Mouse (Mus musculus): ENCODE data around the gene Cdh20.
A peak's percentile ranks its signal among the peaks of the same experiment; 100 is the strongest.
"Not testable (repeated sequence)": the region's sequence is repeated elsewhere in the genome, so short reads cannot be mapped to it uniquely, and the experiment has no call there.

Gene Cdh20

DNA sequence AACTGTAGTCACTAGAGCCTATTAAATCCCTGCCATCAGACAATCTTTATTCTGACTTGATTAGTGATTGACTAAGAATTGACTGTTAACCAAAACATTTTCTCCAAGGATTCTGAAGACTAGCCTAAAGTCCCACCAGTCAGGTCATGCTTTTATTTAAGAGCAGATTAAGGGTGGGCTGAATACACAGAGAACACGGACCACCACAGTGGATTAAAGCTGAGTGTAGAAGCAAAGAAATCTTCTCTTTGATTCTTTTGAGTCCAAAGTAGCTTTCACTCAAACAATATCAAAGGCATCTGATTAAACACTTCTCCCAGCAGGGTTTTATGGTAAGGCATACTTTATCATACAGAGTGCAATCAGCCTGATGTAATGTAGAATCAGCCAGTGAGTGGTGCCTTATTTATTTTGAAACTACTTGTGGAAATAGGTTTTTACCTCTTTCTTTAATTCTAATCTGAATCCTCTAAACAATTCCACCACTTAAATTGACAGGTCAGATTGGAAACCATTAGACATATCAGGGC, 149.0 kb downstream of the Cdh20 start:
- no peak for DNase-seq

DNA sequence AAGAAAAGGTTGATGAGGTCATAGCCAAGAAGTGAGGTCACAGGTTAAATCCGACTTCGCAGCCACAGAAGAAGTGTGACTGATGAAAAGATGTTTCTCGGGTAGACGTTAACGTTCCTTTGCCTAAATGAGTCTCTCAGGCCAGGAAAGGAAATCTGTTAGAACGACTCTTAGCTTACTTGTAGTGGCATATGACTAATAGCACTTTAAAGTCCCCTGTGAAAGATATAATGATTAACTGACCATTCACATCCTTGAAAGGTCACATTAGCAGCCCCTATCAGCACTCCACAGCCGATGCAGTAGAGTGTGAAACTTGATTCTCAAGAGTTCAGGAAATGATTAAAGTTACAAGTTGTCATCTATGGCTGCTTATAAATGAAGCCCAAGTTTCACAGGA, 164.7 kb downstream of the Cdh20 start:
- no peak for DNase-seq

DNA sequence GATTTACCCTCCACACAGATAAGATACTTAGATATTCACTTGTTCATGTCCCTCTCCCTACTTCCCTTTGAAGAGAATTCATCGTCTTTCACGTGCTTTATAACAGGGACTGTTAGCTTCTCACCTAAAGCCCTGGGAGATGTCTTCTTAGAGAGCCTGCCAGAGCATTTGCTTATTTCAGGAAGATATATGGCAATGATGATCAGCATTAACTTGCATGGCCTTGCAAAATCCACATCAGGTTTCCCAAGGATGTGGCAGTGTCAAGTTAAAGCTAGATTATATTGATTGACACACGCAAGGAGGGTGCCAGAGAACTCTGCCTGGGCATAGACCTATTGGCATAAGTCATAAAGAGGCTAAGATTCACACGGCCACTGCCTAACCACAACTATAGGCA, 168.6 kb downstream of the Cdh20 start:
- DNase-seq = no peak

DNA sequence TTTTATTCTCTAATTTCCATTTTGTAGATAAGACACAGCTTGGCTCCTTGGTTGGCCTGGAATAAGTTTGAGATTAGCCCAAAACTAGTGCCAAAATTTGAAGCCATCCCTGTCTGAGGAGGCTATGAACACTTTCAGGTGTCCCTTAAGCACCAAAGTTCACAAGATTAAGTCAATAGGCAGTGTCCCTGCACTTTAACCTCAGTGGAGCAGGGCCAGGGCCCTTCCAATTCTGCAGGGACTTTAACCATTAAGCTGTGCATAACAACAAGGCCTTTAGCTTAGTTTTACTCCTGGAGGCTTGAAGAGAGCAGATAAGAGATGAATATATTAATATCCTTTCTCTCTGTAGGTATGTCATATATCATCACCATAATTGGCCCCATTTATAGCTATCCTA, 170.8 kb downstream of the Cdh20 start:
- DNase-seq = no peak

DNA sequence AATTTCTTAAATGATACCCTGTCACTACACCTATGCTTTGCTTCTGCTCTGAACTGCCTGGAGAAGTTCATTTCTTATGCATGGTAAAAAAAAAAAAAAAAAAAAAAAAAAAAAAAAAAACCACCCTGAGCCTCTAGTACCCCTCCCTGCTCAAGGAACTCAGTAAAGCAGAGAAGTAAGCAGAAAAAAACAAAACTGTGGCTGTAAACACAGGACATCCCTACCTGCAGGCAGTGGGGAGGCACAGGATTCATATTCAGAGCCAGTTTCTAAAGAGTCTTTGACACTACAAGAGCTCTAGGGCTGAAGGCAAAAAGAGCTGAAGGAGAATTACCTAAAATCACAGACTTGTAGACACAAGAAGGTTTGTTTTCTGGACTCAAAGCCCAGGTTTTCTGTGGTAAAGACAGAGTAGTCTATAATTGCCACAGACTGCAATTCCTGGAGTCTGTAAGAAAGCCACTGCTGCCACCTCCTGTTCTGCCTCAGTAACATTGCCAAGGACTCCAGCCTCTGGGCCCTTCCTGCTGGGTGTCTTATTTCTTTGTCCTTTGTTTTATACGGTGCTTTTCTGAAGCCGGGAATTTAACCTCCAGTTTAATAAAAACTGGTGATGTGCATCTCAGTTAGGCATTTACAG, 176.3 kb downstream of the Cdh20 start:
- peak; percentile 62 for DNase-seq

DNA sequence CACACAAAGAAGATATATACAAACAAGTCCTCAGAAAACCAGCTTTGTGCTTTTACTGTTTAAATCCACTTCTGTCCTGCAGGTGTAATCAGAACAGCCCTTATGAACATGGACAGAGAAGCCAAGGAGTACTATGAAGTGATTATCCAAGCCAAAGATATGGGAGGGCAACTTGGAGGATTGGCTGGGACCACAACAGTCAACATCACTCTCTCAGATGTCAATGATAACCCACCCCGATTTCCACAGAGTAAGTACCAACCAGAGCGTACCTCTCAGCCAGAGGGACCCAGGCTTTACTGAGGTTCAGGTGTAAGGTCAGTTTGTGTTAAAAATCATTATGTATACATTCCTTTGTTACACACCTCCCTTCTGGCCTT, 176.8 kb downstream of the Cdh20 start:
- DNase-seq = no peak

DNA sequence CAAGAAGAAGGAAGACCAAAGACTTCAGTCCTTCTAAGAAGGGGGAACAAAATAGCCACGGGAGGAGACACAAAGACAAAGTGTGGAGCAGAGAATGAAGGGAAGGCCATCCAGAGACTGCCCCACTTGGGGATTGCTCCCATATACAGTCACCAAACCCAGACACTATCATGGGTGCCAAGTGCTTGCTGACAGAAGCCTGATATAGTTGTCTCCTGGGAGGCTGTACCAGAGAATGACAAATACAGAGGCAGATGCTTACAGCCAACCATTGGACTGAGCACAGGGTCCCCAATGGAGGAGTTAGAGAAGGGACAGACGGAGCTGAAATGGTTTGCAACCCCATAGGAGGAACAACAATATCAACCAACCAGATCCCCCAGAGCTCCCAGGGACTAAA, 181.3 kb downstream of the Cdh20 start:
- DNase-seq = not testable (repeated sequence)

DNA sequence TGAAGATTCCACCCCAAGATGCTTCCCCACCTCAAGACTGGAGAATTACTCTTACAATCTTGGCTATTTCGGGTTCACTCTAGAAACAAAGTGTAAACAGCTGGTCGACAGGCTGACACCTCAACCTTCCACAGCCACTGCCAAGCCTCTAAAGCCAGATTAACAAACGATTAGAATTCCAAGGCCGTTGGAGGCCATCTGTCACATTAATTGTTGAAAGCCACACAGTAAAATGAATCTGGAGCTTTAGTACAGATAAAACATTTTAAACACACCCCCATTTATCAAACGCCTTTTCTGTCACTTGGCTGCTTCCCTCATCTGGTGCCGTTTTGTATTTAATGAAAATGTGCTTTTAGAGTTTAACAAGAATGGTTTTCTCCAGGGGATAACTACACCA, 188.7 kb downstream of the Cdh20 start:
- DNase-seq = peak; percentile 18

DNA sequence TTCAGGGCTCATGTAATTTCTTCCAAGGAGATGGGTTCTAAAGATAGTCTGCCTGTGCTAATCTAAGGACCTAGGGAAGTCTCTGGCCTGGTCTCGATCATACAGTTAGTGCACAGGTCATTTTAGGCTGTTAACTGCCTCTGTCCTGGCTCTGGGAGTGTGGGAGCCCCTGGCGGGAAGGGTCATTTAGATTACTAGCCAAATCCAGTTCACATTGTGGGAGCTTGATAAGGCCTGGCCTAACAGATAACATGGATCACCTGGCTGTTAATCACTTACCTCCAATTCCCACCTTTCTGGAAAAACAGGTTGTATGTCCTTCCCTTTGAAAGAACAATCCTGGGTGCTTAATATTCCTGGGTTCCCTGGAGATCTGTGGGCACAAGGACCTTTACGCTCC, 193.3 kb downstream of the Cdh20 start:
- no peak for DNase-seq

DNA sequence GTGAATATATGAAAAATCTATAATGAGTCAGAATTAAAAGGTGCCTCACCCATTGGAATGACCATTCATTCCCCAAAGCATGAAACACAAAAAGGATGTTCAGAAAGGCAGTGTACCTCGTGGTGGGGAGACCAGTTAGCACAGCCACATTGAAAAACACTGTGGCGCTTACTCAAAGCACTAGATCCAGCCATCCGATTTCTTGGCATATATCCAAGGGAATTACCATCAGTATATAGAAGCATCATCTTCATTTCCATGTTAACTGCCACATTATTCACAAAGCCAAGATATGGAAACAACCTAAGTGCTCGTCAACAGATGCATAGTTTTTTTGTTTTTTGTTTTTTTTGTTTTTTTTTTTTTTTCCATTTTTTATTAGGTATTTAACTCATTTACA, 193.9 kb downstream of the Cdh20 start:
- no peak for DNase-seq

DNA sequence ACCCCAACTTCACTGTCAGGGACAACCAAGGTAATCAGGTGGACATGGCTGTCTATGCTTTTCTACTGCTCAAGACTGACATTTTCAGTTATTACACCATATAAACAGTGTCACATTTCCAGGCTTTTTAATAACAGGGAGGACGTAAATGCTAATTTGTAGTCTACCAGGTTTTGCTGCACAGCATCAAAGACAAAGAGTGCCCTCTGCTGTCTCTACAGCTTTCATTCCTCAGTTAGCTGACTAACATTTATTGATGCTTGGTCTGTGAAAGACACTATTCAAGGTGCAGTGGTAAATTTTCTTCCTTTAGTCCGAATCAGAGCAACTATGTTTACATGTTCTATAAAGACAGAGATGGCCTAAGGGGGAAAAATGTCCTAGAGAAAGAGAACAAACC, 210.7 kb downstream of the Cdh20 start:
- peak; percentile 14 for DNase-seq

DNA sequence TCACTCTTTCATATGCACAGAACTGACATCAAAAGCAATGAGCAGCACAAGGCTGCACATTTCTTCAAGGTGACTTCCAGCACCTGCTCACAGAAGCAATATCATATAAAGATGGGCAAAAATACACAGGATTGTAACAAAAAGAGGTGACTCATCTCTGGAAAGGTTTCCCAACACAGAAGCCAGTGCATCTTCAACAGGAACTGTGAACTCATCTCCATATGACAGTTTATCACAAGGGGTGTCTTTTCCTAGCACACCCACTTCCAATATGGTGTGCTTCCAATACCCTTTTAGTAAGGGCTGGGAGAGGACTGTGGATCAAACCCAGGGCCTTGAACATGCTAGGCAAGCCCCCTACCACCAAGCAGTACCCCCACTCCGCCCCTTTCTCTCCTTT, 211.9 kb downstream of the Cdh20 start:
- DNase-seq = no peak

DNA sequence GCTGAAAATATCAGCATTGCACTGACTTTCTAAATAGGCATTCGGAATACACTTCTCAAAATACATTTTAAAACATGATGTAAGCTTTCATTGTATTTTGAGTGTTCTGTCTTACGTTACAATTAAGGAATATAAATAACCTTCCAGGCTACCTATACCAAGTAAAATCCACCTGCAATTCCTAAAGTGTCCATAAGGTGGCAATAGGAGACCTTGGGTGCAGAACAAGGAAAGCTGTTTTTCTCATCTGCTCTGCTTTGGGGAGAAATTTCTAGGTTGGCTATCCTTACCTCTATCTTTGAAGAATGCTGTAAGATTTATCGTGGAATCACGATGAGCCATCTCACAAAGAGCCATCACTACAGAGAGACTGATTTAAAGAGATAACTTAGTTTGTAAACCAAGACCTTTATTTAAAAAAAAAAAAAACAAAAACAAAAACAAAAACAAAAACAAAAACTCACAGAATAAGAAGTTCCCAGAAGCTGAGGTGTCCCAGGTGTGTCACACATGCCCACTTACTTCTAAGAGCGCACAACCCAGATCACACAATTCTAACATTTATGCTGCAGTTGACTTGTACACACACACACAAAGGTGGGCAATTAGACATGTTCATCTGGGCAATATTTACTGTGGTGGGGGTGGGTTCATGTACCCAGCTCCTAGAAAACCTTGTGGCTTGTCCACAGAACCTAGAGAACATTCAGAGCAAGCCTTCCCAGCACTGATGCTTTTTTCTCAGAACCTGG, 218.1 kb downstream of the Cdh20 start:
- peak; percentile 19 for DNase-seq

DNA sequence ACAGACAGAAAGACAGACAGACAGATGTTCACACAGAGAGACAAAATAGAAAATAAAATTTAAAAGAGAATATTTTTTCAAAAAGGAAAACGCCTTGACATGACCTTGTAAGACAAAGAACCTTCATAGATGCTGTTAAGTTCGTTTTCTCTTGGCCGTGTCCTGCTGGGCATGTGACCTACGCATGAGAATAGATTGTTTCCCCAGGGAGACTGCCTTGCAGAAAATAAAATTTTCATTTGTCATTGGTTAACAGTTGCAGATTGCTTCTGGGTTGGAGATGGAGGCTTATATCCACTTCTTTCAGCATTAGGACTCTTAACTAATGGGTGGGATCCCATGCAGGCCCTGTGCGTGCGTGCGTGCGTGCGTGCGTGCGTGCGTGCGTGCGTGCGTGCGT, 219.2 kb downstream of the Cdh20 start:
- no peak for DNase-seq

DNA sequence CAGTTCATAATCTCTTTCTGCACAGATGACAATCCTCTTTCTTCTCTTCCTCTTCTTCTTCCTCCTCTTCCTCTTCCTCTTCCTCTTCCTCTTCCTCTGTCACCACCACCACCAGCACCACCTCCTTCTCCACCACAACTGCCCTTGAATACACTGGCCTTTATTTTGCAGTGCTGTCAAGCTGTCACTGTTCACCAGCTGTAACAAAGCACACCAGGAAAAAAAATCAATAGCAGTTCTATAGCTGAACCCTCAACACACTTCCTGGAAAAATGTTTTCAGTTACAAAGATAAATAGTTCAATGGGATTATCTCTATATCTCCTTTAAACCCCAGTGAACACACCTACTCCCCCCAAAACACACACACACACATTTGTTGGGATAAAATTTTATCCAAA, 224.1 kb downstream of the Cdh20 start:
- no peak for DNase-seq

DNA sequence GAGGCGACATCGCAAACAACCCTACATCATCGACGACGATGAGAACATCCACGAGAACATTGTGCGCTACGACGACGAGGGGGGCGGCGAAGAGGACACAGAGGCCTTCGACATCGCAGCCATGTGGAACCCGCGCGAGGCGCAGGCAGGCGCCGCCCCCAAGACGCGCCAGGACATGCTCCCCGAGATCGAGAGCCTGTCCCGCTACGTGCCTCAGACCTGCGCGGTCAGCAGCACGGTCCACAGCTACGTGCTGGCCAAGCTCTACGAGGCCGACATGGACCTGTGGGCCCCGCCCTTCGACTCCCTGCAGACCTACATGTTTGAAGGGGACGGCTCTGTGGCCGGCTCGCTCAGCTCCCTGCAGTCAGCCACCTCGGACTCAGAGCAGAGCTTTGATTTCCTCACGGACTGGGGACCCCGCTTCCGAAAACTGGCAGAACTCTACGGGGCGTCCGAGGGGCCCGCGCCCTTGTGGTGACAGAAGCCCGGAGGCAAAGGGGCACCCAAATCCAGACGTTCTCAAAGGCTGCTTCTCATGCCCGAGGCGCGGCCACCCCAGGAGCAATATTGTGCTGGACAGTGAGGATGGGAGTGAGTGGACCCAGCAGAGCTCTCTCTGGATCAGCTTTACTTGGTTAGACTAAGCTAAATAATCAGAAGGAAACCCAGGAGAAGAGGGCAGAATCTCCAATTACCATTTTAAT, 225.7 kb downstream of the Cdh20 start:
- peak; percentile 52 for DNase-seq

DNA sequence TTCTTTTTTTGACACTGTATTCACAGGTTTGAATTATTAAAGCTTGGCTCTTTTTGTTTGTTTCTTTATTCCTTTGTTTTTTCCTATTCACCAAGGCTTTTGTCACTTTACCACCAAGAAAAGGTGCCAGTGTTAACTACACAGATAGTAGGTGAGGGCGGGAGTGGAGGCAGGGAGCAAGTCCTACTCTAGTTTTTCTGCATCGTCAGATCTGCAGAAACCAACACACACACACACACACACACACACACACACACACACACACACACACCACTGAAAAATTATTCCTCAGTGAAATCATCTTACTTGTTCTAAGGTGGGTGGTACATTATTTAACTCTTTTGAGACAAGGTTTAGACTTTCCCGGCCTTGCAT, 226.3 kb downstream of the Cdh20 start:
- DNase-seq = no peak

DNA sequence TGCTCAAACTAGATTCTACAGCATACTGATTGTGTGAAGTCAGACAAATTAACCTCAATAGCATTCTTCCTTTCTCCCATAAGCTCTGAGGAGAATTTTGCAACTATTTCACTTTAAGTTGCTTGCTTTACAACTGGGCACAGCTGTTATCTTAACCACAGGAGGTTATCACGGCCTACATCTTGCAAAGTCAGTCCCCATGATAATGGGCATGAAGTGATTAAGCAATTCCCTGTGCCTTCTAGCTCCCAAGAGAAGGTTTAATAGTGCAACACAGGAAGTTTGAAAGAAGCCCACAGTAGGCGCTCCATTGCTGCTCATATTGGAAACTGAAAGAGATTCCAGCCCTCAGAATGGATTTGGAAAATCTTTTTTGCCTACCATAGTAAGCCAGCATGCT, 229.5 kb downstream of the Cdh20 start:
- DNase-seq = no peak

DNA sequence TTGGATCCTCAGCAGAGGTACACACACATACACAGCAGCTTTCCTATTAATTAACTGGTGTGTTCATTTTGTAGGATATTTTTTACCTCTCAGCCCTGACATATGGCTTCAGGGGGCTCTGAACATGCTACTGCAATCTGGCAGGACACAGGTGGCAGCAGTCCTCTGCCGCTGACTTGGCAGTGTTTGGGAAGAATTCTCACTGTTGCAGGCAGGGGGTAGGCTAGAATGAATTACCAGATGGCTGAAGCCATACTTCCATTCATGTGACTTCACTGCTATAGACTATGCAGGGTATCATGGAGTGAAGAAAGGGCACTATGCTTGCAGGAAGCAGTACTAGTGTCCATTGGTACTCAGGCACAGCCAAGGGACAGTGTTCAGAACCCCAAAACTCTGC, 233.8 kb downstream of the Cdh20 start:
- DNase-seq = no peak

DNA sequence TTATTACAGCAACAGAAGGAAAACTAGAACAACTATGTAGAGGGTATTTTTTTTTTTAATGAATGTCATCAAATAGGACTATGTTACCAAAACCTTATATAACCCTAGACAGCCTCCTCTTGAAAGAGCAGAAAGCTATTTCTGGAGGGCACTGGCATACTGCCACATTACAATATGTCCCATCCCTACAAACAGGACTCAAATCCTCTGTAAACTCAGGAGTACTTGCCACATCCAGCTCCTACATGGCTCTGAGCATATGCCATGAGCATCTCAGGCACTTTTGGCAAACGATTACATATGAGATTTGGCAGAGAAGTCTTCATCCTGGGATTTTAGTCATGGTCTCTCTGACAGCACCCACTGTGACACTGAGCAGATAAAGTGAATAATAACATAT, 235.5 kb downstream of the Cdh20 start:
- DNase-seq = no peak

DNA sequence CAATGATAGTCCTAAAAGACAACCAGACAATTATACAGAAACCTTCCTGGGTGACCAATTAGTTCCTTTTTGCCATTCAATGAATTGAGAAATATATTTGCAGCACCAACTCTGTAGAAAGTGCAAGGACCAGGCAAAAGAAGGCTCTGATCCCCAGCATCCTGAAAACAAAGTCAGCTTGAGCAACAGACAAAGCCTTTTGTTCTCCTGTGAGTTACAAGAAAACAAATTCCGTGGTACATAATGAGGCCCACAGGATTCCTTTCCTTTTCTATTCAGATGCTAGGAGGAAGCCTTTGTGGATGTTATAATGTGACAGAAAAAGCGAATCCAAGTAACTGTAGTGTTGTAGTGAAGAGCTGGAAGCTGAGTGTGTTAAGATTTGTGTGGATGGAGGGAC, 244.3 kb downstream of the Cdh20 start:
- DNase-seq = no peak

DNA sequence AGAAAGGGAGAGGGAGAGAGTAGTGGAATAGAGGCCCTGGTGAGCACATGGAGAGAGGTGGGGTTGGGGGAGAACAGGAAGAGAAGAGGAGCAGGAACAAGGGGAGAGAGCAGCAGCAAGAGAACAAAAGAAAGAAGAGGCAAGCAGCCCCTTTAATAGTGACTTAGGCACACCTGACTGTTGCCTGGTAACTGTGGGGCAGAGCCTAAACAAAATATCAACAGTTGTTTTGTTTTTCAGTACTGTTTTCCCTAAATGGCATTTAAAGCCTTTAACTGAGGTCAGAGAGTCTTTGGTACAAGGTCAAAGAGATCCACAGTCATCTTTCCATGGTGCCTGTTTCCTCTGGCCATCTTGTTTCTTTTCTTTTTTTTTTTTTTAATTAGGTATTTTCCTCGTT, 245.0 kb downstream of the Cdh20 start:
- DNase-seq = no peak

DNA sequence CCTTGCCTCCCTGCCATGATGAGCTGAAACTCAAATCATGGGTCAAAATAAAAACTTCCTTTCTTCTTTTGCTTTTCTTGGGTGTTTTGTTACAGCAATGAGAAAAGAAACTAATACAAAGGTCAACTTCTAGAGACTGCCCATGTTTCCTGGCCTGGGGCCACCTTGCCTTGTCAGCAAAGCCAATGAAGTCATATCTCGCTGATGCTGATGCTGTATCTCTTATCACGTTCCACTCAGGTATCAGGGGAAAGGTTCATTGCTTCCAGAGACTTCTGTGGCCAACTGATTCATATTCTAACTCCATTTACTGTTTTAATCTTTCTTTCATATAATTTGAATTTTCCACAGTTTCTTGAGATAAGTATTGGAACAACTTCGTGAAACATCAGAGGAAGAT, 273.3 kb downstream of the Cdh20 start:
- DNase-seq = no peak

Data from kidney, postnatal 10 days (tissue).